Mouse (Mus musculus) c-Kit-positive CD71-positive TER-119-positive erythroid progenitor cells, embryonic 14.5 days (primary cell): ENCODE results near the gene Elavl2.

Experiments
- DNase-seq: peaks from one replicate; pipeline ENCODE4 v3.0.0-alpha.2; 2013; ENCODE audit warnings: low spot score

The Elavl2 gene

GRCm38 (mm10) chr4:91400423-91400822 is at the start of gene Elavl2:
Elavl2 (minus strand) TSS chr4:91400785.
- DNase-seq, result no peak

- no peak for DNase-seq
Measured at GRCm38 (mm10) chr4:91447887-91448286, 47.3 kb upstream of the Elavl2 start.

GRCm38 (mm10) chr4:91415582-91415981 is 15.0 kb upstream of the Elavl2 start:
- no peak for DNase-seq

- DNase-seq, result no peak
Measured at GRCm38 (mm10) chr4:91405047-91405446, 4.5 kb upstream of the Elavl2 start.

GRCm38 (mm10) chr4:91399510-91400196 is 932 bp downstream of the Elavl2 start:
- DNase-seq, result no peak

- no peak for DNase-seq
Measured at GRCm38 (mm10) chr4:91391987-91392598, 8.5 kb downstream of the Elavl2 start.

- DNase-seq, result no peak
Measured at GRCm38 (mm10) chr4:91387701-91388100, 12.9 kb downstream of the Elavl2 start.

- DNase-seq, result no peak
Measured at GRCm38 (mm10) chr4:91381201-91381627, 19.4 kb downstream of the Elavl2 start.

- no peak for DNase-seq
Measured at GRCm38 (mm10) chr4:91380341-91381117, 20.1 kb downstream of the Elavl2 start.

GRCm38 (mm10) chr4:91379559-91379958 is 21.0 kb downstream of the Elavl2 start:
- no peak for DNase-seq

- DNase-seq, result peak; percentile 43
Measured at GRCm38 (mm10) chr4:91376317-91376910, 24.2 kb downstream of the Elavl2 start.

GRCm38 (mm10) chr4:91375372-91375687 is 25.3 kb downstream of the Elavl2 start:
- no peak for DNase-seq

- DNase-seq, result no peak
Measured at GRCm38 (mm10) chr4:91374571-91375371, 25.8 kb downstream of the Elavl2 start.

- DNase-seq, result no peak
Measured at GRCm38 (mm10) chr4:91372844-91373243, 27.7 kb downstream of the Elavl2 start.

GRCm38 (mm10) chr4:91371819-91372215 is 28.8 kb downstream of the Elavl2 start:
- no peak for DNase-seq

GRCm38 (mm10) chr4:91371131-91371818 is 29.3 kb downstream of the Elavl2 start:
- DNase-seq, result no peak

- DNase-seq, result no peak
Measured at GRCm38 (mm10) chr4:91365276-91365675, 35.3 kb downstream of the Elavl2 start.

- no peak for DNase-seq
Measured at GRCm38 (mm10) chr4:91363963-91364362, 36.6 kb downstream of the Elavl2 start.

- no peak for DNase-seq
Measured at GRCm38 (mm10) chr4:91362520-91362919, 38.1 kb downstream of the Elavl2 start.

- DNase-seq, result no peak
Measured at GRCm38 (mm10) chr4:91353138-91353537, 47.4 kb downstream of the Elavl2 start.

GRCm38 (mm10) chr4:91349579-91349978 is 51.0 kb downstream of the Elavl2 start:
- DNase-seq, result no peak
